9 mouse cellular contexts compared by ENCODE assay signal in the genomic region with DNA sequence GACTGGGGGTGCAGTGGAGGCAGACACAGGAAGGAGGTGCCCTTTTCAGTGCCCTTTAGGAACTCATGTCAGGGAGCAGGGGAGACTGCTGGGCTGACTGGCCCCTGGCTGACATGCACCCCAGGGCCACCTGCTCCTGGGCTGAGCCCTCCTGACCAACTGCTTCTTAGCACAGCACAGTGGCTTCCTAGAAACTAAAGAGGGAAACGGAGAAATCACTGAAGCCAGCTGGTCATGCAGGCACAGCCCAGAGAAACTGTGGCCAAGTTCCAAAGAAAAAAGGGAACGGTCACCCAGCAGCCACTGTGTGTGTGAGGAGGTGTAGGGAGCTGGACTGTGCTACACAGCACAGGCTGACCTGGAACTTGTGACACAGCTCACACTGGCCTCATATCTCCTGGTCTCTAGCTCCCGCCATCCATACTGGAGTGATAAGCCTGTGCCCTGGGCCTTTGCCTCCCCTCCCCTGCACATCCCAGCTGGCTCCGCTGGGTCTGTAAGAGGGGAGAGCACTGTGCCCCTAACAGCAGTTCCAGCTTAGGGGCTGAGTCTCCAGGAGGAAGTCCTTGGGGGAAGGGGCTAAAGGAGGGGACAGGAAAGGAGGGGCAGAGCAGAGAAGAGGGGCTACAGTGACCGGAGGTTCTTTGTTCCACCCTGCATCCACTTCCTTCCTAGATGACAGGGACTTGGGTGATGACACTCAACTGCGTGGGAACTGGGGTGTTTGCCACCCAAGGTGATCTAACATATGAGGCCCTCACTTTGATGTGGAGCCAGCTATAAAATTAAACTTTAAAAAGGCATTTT. TPM values are rescaled to one million over a fixed set of nuclear protein-coding genes. Genes with fewer than 3 reads are reported as not detected.
DNase-seq lines count a peak whose midpoint lies in the region; ATAC-seq lines count a peak whose summit lies in the region.
"Had no signal": no experiment of that assay in that cellular context is flagged by ENCODE, and none has a peak within 500 bp of the region (broad histone marks: within the 10 kb centered on the region; RNA-seq: fewer than 3 reads in every experiment).

No protein-coding gene starts in this region.

- H3K4me3 ChIP-seq in liver, embryonic 11.5 days (ENCODE audit: low read depth, low read length): no peak overlapping the region
- no peak overlapping the region for H3K4me3 ChIP-seq in forebrain, embryonic 13.5 days
- no peak overlapping the region for H3K4me3 ChIP-seq in hindbrain, embryonic 15.5 days
- H3K4me3 ChIP-seq in limb, embryonic 15.5 days: no peak overlapping the region
- H3K4me3 ChIP-seq: erythroblast, embryonic 14.5 days had no signal

- H3K27me3 ChIP-seq in liver, embryonic 11.5 days (replicated peaks; ENCODE audit: control insufficient read depth, insufficient read depth, low read length): no peaks in the 10 kb centered on the region
- no peaks in the 10 kb centered on the region for H3K27me3 ChIP-seq in forebrain, embryonic 13.5 days
- no peaks in the 10 kb centered on the region for H3K27me3 ChIP-seq in hindbrain, embryonic 15.5 days
- H3K27me3 ChIP-seq in limb, embryonic 15.5 days: no peaks in the 10 kb centered on the region

- peak overlapping the region; percentile 35 for H3K27ac ChIP-seq in liver, embryonic 11.5 days (ENCODE audit: low read depth, low read length)
- peak overlapping the region; percentile 90 for H3K27ac ChIP-seq in forebrain, embryonic 13.5 days
- peak overlapping the region; percentile 54; the same call in 1 of the 2 replicates for H3K27ac ChIP-seq in hindbrain, embryonic 15.5 days (replicated peaks)
- peak overlapping the region; percentile 11; the same call in 1 of the 2 replicates for H3K27ac ChIP-seq in limb, embryonic 15.5 days

- peaks cover 9% of the 10 kb centered on the region; the same call in 1 of the 2 replicates for H3K36me3 ChIP-seq in liver, embryonic 11.5 days (ENCODE audit: control insufficient read depth, insufficient read depth, low read length)
- H3K36me3 ChIP-seq in forebrain, embryonic 13.5 days (ENCODE audit: poor library complexity, severe bottlenecking): peaks cover 39% of the 10 kb centered on the region
- H3K36me3 ChIP-seq in hindbrain, embryonic 15.5 days: no peaks in the 10 kb centered on the region; the same call in 1 of the 2 replicates
- peaks cover 51% of the 10 kb centered on the region for H3K36me3 ChIP-seq in limb, embryonic 15.5 days

- H3K4me1 ChIP-seq in liver, embryonic 11.5 days (replicated peaks; ENCODE audit: control insufficient read depth, insufficient read depth, low read length): peaks cover 18% of the 10 kb centered on the region
- peaks cover 20% of the 10 kb centered on the region for H3K4me1 ChIP-seq in forebrain, embryonic 13.5 days
- H3K4me1 ChIP-seq in hindbrain, embryonic 15.5 days (replicated peaks): peaks cover 17% of the 10 kb centered on the region
- H3K4me1 ChIP-seq in limb, embryonic 15.5 days: no peaks in the 10 kb centered on the region

- WGBS in liver, embryonic 11.5 days: 47% methylated on average over 6 of the region's 6 CpGs
- 77% methylated on average over 5 of the region's 6 CpGs for WGBS in forebrain, embryonic 13.5 days
- WGBS in hindbrain, embryonic 15.5 days: 57% methylated on average over 6 of the region's 6 CpGs
- WGBS in limb, embryonic 15.5 days: 57% methylated on average over 6 of the region's 6 CpGs

- peak; percentile 60 for ATAC-seq in liver, embryonic 11.5 days (replicated peaks; ENCODE audit: low FRiP score)
- peak; percentile 45; the same call in 1 of the 2 replicates for ATAC-seq in forebrain, embryonic 13.5 days
- ATAC-seq in hindbrain, embryonic 15.5 days (ENCODE audit: low FRiP score, low read depth): peak; percentile 57
- peak; percentile 49; the same call in 1 of the 2 replicates for ATAC-seq in limb, embryonic 15.5 days (ENCODE audit: insufficient number of reproducible peaks, low FRiP score, low TSS enrichment, low read depth)

- no peak for DNase-seq in liver, embryonic 11.5 days (ENCODE audit: low spot score)
- no peak for DNase-seq in liver
- peak; percentile 49 for DNase-seq in cerebellum, adult 11 months
- DNase-seq in testis, postnatal 10 days (ENCODE audit: low spot score): peak; percentile 40
- DNase-seq in spleen, postnatal 36 days (ENCODE audit: low spot score in 2 of 2): no peak

- no peaks in the 10 kb centered on the region for H3K9me3 ChIP-seq in liver, embryonic 11.5 days (ENCODE audit: control insufficient read depth, low read length)
- H3K9me3 ChIP-seq in forebrain, embryonic 13.5 days (replicated peaks): no peaks in the 10 kb centered on the region
- H3K9me3 ChIP-seq in hindbrain, embryonic 15.5 days: no peaks in the 10 kb centered on the region
- no peaks in the 10 kb centered on the region for H3K9me3 ChIP-seq in limb, embryonic 15.5 days

- H3K9ac ChIP-seq in liver, embryonic 11.5 days (ENCODE audit: low read depth, low read length): no peak overlapping the region
- H3K9ac ChIP-seq in forebrain, embryonic 13.5 days: no peak overlapping the region
- no peak overlapping the region for H3K9ac ChIP-seq in hindbrain, embryonic 15.5 days
- no peak overlapping the region for H3K9ac ChIP-seq in limb, embryonic 15.5 days

- no peak overlapping the region for H3K4me2 ChIP-seq in liver, embryonic 11.5 days
- no peak overlapping the region for H3K4me2 ChIP-seq in forebrain, embryonic 13.5 days
- no peak overlapping the region for H3K4me2 ChIP-seq in hindbrain, embryonic 15.5 days
- no peak overlapping the region for H3K4me2 ChIP-seq in limb, embryonic 15.5 days

RNA-seq across cellular contexts. Expression of a gene that starts 48.9 kb away (rescaled TPM):
- 8.0 and 11.8 TPM in 2 replicates for polyA plus RNA-seq in liver, embryonic 11.5 days (2014; fragmentation: Nextera tagmentation; extraction: Ambion mirVana)
- 9.1 and 9.2 TPM in 2 replicates for polyA plus RNA-seq in forebrain, embryonic 13.5 days (2015; fragmentation: Nextera tagmentation; extraction: Ambion mirVana)
- 31.5 and 34.2 TPM in 2 replicates for polyA plus RNA-seq in hindbrain, embryonic 15.5 days (2015; fragmentation: Nextera tagmentation; extraction: Ambion mirVana)
- polyA plus RNA-seq in limb, embryonic 15.5 days (2015; fragmentation: Nextera tagmentation; extraction: Ambion mirVana): 11.2 and 14.8 TPM in 2 replicates

RNA-seq across cellular contexts. Expression of a gene that starts 59.7 kb away (rescaled TPM):
- polyA plus RNA-seq in liver, embryonic 11.5 days (2014; fragmentation: Nextera tagmentation; extraction: Ambion mirVana): 7.4 and 7.7 TPM in 2 replicates
- polyA plus RNA-seq in forebrain, embryonic 13.5 days (2015; fragmentation: Nextera tagmentation; extraction: Ambion mirVana): 3.5 and 4.4 TPM in 2 replicates
- polyA plus RNA-seq in hindbrain, embryonic 15.5 days (2015; fragmentation: Nextera tagmentation; extraction: Ambion mirVana): 3.6 and 3.8 TPM in 2 replicates
- polyA plus RNA-seq in limb, embryonic 15.5 days (2015; fragmentation: Nextera tagmentation; extraction: Ambion mirVana): 35.7 and 44.6 TPM in 2 replicates
- polyA plus RNA-seq: erythroblast, embryonic 14.5 days had no signal

Comparison
In these comparisons a context has a peak if more than half of its experiments do, and no peak if none do; other contexts are left out.
1. DNase-seq: peak in cerebellum, adult 11 months (single experiment) and testis, postnatal 10 days (single experiment); none in liver, embryonic 11.5 days (single experiment), liver (single experiment) and spleen, postnatal 36 days (0 of 2).
2. H3K27ac ChIP-seq: peak in every context shown above with its lines; median percentile 90 in forebrain, embryonic 13.5 days; 54 in hindbrain, embryonic 15.5 days; 35 in liver, embryonic 11.5 days; 11 in limb, embryonic 15.5 days.
3. Peak in every context shown above with its lines, with median percentiles within 50 percentile points of each other: ATAC-seq.